Mouse (Mus musculus): ENCODE results near the gene Astn2.

Gene Astn2

GRCm38 (mm10) chr4:66170787-66171186 is 233.6 kb downstream of the Astn2 start:
- DNase-seq (ENCODE audit: low read depth, low spot score) = no peak

DNA sequence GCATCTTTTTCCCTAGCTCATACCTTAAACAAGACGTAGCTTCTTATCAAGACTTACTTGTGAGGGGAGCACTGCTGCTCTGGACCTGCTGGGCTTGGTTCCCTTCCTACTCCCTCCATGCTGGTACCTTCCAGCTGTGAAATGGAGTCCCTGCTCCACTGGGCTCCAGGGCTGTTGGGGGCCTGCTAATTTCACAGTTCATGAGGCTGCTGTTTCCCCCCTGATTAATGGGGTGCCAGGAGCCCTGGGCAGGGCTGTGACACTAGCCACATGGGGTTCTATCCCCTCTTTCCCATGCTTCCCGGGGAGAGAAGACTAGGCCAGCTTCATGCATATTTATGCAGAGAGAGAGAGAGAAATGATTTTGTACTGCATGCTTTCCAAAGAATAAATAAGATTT is 234.9 kb downstream of the Astn2 start:
- no peak for DNase-seq (ENCODE audit: low read depth, low spot score)

DNA sequence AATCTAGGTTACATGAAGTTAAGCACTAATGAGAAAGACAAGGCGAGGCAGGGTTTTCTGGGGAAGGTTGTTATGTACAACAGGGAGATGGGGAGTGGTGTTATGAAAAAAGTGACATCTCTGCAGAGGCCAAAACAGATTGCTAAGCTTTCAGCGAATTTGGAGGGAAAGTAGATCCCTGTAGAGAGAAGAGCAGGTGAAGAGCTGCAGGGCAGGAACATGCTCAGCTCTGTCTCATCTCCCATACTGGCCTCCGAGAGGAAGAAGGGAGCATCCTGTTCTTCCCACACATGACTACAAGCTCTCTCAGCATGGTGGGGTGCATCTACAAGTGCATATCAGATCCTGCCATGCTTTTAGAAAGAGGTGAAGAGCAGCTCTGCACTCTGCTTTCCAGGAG is 245.7 kb downstream of the Astn2 start:
- no peak for DNase-seq (ENCODE audit: low read depth, low spot score)

DNA sequence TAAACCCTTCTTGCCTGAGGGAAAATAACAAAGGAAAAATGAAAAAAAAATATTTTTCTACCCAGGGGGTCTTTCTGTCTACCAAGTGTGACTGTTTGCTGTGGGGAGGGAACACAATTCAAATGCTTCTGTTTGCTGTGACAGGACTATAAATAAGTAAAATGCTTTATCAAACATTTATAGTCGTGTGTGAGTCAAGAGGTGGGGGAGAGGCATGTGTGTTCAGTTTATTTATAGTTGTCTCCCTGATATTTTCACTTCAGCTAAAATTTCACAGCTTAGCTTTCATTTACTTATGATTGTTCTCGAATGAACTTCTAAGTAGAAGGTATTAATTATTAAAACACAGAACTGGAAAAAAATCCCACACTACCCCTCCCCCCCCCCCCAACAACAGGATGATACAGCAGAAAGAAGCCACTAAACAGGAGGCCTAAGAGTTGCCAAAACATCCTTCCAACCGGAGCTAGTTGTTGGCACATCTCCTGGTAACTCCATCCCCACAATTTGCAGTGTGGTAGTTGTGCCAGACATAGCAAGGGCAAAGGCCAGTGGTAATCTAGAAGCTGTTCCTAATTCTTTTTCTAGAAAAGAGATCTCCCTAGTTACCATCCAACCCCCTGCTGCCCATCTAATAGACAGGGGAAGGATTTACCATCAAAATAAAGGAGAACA is 246.8 kb downstream of the Astn2 start:
- no peak for DNase-seq (ENCODE audit: low read depth, low spot score)

DNA sequence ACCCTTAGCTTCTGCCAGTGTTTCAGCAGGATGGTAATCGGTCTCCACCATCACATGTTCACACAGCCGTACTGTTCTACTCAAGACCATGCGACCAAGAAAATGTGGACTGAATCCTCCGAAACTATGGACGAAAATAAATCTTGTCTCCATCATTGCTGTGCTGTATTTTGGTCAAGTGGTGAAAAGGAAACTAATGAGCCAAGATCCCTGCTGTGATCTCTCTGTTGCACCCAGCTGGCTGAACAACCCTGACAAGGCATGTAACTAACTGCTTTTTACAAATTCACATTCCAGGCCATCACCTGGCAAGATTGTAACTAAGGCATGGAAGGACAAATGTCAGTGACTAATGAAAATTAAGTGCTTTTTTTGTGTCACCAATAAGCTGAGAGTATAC is 257.9 kb downstream of the Astn2 start:
- no peak for DNase-seq (ENCODE audit: low read depth, low spot score)

DNA sequence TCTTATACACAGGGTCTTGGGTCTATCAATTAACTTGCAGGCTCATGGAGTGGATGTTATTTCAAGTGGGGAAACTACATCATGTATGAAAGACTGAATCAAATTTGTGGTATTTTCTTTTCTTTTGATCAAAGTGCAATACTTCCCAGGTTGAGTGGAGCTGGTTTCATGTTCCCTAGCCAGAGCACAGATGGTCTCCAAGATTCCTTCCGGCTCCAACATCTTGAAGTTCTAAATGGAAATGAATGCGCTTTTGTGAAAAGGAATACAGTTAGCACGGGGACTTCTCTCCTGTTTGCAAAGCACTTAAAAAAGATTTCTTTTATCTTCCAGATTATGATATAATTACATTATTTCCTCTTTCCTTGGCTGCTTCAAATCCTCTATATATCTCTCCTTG is 278.2 kb downstream of the Astn2 start:
- no peak for DNase-seq (ENCODE audit: low read depth, low spot score)

- DNase-seq (ENCODE audit: low read depth, low spot score) = no peak
Measured at GRCm38 (mm10) chr4:66122766-66123358, 281.5 kb downstream of the Astn2 start.

- no peak for DNase-seq (ENCODE audit: low read depth, low spot score)
Measured at GRCm38 (mm10) chr4:66114243-66114642, 290.2 kb downstream of the Astn2 start.

DNA sequence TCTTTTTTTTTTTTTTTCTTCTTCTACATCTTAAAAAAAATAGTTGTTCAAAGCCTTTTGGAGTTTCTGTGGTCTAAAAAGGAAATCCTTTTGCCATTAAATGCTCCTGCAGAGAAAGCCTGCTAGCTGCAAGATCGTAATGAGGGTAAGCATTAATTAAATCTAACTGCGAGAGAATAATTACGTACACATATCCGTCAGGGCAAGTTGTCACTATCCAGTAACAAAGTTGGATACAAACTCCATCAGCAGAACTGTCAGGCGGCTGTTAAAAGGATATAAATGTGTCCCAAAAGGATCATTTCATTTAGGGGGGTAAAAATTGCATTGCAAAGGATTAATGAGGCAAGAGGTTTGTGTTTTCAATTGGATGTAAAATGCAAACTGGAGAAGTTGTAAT is 302.4 kb downstream of the Astn2 start:
- no peak for DNase-seq (ENCODE audit: low read depth, low spot score)

DNA sequence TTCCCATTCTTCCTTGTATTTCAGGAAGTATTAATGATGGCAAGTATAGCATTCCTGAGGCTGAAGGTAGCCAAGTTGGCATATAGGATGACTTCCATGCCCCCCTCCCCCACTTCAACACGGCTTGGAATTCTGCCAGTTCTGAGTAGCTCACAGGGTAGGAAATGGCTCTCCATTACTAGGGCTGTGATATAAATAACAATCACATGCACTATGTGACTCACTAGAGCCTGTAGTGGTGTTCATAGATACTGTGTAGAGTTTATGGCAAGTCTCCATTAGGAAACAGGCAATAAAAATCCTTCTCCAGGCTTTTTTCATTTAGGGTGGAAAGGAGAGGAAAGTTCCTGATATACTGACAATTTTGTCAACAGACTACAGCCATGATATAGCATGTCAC is 306.8 kb downstream of the Astn2 start:
- DNase-seq (ENCODE audit: low read depth, low spot score) = no peak

DNA sequence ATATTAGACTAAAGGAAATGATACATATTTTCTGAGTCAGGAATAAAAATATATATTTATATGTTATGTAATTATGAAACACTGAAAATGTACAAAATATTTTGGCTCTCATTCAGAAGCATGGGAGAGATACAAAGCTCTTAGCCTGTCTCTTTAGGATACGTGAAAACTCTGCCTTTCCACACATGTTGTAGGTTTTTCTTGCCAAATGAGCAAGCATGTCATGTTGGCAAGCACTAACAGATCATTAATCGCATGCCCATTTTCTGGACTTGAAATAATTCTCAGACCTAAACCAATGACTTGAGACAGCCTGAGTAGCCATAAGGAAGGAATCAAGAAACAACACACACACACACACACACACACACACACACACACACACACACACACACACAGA is 308.3 kb downstream of the Astn2 start:
- no peak for DNase-seq (ENCODE audit: low read depth, low spot score)

DNA sequence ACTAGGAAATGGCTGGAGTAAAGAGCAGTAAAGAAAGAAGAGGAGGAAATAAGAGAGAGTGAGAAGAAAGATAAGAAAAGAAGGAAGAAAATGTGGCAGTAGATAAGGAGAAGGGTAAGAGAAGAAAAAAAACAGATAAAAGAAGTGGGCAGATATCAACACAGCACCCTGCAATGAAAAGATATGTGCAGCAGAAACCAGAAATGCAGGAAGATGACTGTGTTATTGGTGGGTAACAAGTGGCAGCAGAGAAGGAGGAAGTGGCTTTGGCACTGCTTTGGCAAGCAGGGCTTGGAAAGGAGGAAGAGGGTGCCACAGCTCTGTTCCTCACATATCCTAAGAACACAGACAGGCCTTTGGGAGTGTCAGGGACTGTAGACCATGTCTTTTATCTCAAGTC is 347.2 kb downstream of the Astn2 start:
- DNase-seq (ENCODE audit: low read depth, low spot score) = no peak

DNA sequence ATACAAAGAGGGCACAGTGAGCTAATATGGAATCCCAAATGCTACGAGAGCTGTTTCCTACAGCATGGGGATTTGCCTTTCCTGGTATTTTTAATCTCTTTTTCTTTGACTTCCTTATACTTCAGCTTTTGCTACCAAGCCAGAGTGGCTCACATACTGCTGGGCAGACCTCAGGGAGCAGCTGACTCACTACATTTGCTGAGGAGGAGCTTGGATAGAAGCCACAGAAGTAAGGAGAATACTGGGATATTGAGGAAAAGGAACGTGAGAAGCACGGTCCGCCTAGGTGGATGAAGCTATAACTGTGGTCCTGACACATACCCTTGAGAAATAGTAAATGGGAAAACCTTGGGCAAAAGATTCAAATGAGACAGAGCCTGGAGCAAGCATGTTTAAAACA is 348.7 kb downstream of the Astn2 start:
- DNase-seq (ENCODE audit: low read depth, low spot score) = no peak

DNA sequence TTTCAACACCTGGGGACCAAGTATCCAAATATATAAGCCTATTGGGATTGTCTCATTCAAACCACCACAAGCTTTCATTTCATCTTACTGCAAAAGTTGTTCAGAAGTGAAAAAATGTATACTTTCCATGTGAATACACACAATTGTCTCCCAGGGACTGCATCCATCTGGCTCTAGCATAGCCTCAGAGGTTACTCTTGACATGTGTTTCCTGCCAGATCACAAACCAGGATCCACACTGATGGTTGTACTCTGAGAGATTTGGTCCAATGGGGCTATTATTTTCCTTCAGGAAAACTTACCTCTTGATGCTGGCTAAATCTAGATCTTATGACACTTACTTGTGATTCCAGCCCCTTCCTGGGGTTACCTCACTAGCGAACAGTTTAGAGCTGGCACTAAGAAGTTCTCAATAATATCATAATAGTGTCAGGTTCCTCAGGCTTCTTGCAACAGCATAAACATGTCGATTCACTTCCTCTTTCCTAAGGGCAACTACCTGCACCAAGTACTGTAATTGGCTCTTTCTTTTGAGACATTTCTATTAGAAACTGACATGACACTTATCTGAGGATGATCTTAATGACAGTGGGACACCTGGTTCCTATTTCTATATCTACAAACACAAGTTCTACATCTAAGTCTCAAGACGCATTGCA is 361.3 kb downstream of the Astn2 start:
- no peak for DNase-seq (ENCODE audit: low read depth, low spot score)

- DNase-seq (ENCODE audit: low read depth, low spot score) = no peak
Measured at GRCm38 (mm10) chr4:66033826-66034225, 370.6 kb downstream of the Astn2 start.

- DNase-seq (ENCODE audit: low read depth, low spot score) = no peak
Measured at GRCm38 (mm10) chr4:66031320-66031870, 373.0 kb downstream of the Astn2 start.

GRCm38 (mm10) chr4:66029901-66030300 is 374.5 kb downstream of the Astn2 start:
- no peak for DNase-seq (ENCODE audit: low read depth, low spot score)

DNA sequence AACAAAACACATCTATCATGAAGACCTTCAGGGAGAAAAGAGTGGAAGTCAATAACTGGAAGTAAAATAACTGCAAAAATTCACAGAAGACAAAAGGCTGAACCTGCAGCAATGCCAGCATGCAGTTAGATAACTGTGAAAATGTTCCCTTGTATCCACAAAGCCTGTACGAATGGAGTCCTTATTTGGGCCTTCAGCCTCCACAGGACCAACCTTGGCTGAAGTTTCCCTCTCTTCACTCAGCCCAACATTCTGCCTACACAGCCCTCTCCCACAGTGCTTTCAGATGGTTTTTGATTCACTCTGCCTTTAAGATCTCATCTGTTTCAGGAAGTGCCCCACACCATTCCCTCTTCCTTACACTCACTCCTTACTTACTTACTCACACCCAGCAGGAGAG is 376.5 kb downstream of the Astn2 start:
- DNase-seq (ENCODE audit: low read depth, low spot score) = no peak

- DNase-seq (ENCODE audit: low read depth, low spot score) = peak; percentile 42
Measured at GRCm38 (mm10) chr4:66025393-66026062, 378.9 kb downstream of the Astn2 start.

GRCm38 (mm10) chr4:66002936-66003335 is 401.5 kb downstream of the Astn2 start:
- no peak for DNase-seq (ENCODE audit: low read depth, low spot score)

- no peak for DNase-seq (ENCODE audit: low read depth, low spot score)
Measured at GRCm38 (mm10) chr4:65983643-65984042, 420.8 kb downstream of the Astn2 start.

DNA sequence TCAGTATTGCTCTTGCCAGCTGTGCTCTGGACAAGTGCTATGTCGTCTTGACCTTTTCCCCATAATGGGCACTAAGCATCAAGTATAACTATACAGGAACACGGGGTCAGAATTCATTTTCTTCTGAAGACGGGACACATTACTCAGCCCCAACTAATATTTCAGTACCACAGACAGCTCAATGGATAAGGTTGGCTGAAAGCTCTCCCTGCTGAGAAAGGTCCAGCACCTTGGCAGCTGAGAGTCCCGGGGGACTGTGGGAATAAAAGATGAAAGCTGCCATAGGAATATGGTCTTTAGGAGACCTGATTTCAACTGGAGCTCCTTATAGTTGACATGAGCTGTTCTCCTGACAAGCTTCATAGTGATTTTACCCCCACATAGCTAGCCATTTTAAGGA is 421.5 kb downstream of the Astn2 start:
- DNase-seq (ENCODE audit: low read depth, low spot score) = peak; percentile 8

Data from embryo, embryonic 11.5 days (tissue).